Mouse (Mus musculus): ENCODE measurements around the gene Rasl11b.

Gene Rasl11b

GRCm38 (mm10) chr5:74184607-74185006, 10.5 kb upstream of the Rasl11b start:
- in situ Hi-C loops (cut with MboI; ENCODE audit: unreplicated experiment in 2 of 2) = no loop called here

DNA sequence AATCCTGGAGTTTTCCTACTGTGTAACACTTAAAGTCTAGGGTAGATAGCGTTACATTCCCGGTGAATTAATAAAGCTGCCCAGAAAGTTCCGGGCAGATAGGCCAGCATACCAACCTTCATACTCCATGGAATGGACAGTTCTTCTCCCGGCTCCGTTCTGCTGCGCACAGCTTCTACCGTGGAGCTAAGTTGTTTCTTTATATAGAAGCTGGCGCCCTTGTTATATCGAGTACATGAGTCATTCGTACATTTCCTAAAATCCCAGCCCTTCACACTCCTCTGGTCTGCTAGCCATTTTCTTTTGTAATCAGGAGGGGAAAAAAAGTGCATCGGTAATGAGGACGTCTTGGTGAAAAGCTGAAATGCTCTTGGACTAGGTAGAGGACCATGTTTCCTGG, 7.0 kb upstream of the Rasl11b start:
- in situ Hi-C loops (cut with MboI; ENCODE audit: unreplicated experiment in 2 of 2) = no loop called here

DNA sequence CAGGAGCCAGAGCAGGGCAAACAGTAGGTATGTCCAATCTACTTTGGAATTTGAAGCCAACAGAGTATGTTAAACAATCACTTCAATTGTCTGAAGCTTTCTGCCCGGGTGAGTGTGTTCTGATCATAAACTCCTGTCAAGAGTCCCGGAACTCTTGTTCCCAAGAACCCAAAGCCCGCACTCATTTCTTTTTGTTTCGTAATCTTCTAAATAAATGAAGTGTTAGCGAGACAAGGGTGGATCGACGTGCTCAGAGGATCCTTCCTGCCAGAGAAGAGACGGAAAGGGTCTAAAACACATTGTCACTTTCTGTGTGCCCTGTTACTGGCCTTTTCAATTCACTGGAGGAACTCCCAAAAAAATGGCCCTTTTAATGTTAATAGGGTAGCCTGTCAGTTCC, 6.2 kb upstream of the Rasl11b start:
- in situ Hi-C loops (cut with MboI; ENCODE audit: unreplicated experiment in 2 of 2) = no loop called here

DNA sequence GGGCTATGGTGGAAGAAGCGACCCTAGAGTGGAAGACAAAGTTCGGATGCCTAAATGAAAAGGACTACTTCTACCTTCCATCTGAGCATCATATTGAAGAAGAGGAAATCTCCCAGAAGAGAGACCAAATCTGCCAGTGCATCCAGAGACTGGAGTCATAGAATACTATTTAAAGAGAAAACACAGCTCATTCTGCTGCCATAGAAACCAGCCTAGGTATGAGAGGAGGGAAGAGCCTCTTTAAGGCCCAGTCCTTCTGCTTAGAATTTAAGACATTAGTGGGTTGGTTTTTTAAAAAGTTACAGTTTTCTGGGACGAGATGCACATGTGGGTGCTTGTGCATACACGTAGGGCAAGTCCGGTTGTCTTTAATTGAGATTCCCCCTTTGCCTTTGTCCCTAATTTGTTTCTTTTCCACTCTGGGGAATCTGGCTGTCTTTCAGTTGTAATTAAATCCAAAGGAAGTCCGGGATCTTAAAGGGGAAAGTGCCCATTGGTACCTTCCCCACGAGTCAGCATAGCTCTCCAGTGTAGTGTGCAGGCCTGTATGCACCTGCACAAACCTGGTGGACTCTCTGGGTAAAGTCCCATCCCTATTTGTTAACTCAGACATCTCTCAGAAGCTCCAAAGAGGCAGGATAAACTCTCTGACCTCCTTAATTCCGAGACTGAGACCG, 5.5 kb upstream of the Rasl11b start:
- in situ Hi-C loops (cut with MboI; ENCODE audit: unreplicated experiment in 2 of 2) = no loop called here

- in situ Hi-C loops (cut with MboI; ENCODE audit: unreplicated experiment in 2 of 2) = no loop called here
Measured at GRCm38 (mm10) chr5:74190161-74190491, 5.0 kb upstream of the Rasl11b start.

GRCm38 (mm10) chr5:74190911-74191310, 4.2 kb upstream of the Rasl11b start:
- in situ Hi-C loops (cut with MboI; ENCODE audit: unreplicated experiment in 2 of 2) = no loop called here

DNA sequence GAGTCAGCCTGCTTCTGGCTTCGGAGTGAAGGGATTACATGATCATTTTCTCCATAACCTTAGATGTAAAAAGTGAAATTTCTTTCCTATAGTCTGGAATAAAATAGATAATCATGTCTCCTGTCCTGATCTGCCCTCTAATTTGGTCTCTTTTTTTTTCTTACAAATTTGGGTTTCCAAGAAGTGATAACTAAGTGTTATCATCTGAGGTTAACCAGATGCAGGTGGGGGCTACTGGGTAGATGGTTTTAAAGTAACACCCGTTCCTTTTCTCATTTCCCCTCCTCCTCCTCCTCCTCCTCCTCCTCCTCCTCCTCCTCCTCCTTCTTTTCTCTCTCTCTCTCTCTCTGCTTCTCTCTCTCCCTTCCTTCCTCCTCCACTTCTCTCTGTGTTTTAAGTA, 2.1 kb upstream of the Rasl11b start:
- in situ Hi-C loops (cut with MboI; ENCODE audit: unreplicated experiment in 2 of 2) = no loop called here

DNA sequence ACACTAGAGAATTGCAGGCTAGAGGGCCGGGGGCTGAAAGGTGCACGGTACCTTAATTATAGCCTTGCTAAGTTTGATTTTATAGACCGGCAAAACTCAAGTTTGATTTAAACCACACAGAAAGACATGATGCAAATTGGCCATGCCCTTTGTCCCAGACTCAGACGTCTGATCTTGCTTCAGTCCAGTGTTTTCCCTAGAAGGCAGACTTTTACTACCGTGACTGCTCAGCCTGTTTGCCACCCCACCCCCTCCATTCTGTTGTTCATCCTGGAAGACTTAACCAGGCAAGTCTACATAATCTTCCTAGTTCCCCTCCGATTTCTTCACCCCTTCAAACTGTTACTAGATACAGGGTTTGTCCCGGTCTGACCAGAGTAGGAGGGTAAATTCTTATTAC, 1.5 kb upstream of the Rasl11b start:
- in situ Hi-C loops (cut with MboI; ENCODE audit: unreplicated experiment in 2 of 2) = no loop called here

- in situ Hi-C loops (cut with MboI; ENCODE audit: unreplicated experiment in 2 of 2) = no loop called here
Measured at GRCm38 (mm10) chr5:74194027-74194840, 852 bp upstream of the Rasl11b start.

GRCm38 (mm10) chr5:74195614-74196306, 674 bp downstream of the Rasl11b start:
- in situ Hi-C loops (cut with MboI; ENCODE audit: unreplicated experiment in 2 of 2) = no loop called here

- in situ Hi-C loops (cut with MboI; ENCODE audit: unreplicated experiment in 2 of 2) = no loop called here
Measured at GRCm38 (mm10) chr5:74196307-74196618, 1.2 kb downstream of the Rasl11b start.

DNA sequence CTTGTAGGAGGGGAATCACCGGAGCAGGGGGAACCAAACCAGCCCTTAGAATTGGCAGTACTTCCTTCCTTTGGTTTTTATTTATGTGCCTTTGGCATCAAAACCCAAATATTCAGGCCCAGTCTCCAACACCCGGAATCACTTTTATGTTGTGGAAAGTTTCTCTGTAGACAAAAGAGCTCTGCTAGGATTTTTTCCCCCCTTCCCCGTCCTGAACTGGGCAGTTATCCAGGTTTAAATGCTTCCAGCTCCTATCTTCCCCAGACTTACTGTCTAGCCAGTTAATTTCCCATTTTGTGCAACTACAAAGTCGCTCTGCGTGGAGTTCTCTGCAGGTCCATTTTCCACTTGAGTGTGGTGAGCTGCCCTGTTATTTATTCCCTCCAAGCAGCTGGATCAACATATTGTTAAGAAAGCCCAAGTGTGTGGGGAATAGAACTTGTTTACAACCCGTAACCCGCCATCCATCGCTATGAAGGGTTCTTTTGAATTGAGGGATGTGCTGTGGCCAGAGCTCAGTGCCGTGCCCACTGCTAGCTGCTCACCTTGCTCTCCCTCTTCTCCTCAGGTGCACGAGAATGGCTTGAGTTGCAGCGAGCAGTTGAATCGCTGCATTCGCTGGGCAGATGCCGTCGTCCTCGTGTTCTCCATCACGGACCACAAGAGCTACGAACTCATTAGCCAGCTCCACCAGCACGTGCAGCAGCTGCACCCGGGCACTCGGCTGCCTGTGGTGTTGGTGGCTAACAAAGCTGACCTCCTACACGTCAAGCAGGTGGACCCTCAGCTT, 2.6 kb downstream of the Rasl11b start:
- in situ Hi-C loops (cut with MboI; ENCODE audit: unreplicated experiment in 2 of 2) = no loop called here

- in situ Hi-C loops (cut with MboI; ENCODE audit: unreplicated experiment in 2 of 2) = no loop called here
Measured at GRCm38 (mm10) chr5:74198446-74198845, 3.4 kb downstream of the Rasl11b start.

DNA sequence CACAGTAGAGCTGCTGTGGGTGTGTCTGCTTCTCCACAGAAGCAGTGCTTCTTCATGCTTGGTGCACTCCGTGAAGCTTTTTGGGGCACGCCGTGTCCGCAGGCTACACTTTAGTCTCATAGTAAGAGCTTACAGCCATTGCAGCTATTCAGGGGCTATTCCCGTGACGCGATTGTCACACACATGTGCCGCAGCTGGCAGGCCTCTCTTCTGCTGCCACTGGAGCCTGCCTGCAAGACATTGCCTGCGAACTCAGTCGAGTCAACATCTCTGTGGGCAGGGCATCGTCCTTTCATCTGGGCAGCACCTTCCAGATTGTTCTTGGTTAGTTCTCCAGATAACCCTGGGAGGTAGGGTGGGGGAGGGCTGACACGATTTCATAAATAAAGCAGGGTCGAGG, 4.7 kb downstream of the Rasl11b start:
- in situ Hi-C loops (cut with MboI; ENCODE audit: unreplicated experiment in 2 of 2) = no loop called here

DNA sequence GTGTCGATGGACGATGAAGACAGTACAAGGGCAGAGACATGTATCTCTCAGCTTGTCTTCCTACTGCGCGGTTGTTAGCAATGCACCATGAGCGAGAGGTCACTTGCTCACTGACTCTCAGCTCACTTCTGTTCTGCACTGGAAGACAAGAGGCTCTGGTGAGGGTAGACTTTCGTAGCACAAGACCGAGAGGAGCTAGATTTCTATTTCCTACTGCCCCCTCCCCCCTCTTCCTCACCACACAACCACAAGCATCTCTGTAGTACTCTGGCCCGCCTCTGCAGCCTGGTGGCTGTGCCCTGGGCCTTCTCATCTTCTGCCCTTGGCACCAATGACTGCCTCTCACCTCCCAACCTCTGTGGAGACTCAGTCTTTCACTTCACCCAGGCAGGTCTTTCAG, 5.4 kb downstream of the Rasl11b start:
- in situ Hi-C loops (cut with MboI; ENCODE audit: unreplicated experiment in 2 of 2) = no loop called here

GRCm38 (mm10) chr5:74201570-74202357, 6.7 kb downstream of the Rasl11b start:
- in situ Hi-C loops (cut with MboI; ENCODE audit: unreplicated experiment in 2 of 2) = no loop called here

- in situ Hi-C loops (cut with MboI; ENCODE audit: unreplicated experiment in 2 of 2) = no loop called here
Measured at GRCm38 (mm10) chr5:74202515-74202914, 7.4 kb downstream of the Rasl11b start.

DNA sequence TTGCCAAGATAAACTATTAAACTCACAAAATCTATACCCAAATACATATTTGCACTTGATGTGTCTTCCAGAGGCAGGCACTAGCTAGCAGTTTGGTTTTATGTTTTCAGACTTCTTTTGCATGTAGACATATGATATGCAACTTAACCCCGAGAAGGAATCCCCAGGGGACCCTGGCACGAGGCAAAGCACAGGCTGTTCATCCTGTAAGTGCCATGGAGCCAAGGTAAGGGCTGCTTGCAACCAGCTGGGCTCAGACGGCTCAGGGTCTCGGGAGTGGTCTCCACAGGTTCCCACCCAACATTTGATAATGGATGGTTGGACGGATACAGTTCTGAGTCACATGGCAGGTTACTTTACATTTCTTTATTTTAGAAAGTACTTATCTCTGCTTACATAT, 9.4 kb downstream of the Rasl11b start:
- in situ Hi-C loops (cut with MboI; ENCODE audit: unreplicated experiment in 2 of 2) = no loop called here

GRCm38 (mm10) chr5:74205509-74205908, 10.4 kb downstream of the Rasl11b start:
- in situ Hi-C loops (cut with MboI; ENCODE audit: unreplicated experiment in 2 of 2) = no loop called here

GRCm38 (mm10) chr5:74206038-74206437, 11.0 kb downstream of the Rasl11b start:
- in situ Hi-C loops (cut with MboI; ENCODE audit: unreplicated experiment in 2 of 2) = no loop called here
